Mouse (Mus musculus): ENCODE data around the gene Rbfox3. TPM values are rescaled to one million over a fixed set of nuclear protein-coding genes. Genes with fewer than 3 reads are reported as not detected.

Rbfox3 gene
- polyA plus RNA-seq, 2 experiments, result 0.08 to 0.17 TPM

- ATAC-seq (ENCODE audit: insufficient read depth) (no peak), DNase-seq (ENCODE audit: low read depth in 3 of 3, low spot score in 3 of 3) (no peak)
- WGBS (ENCODE audit: insufficient replicate concordance), result 30% methylated on average over 6 of the region's 6 CpGs
- no peak overlapping the region for H3K27ac ChIP-seq
- H3K9ac ChIP-seq (replicated peaks), result no peak overlapping the region
- no peak overlapping the region for H3K4me3 ChIP-seq (ENCODE audit: insufficient read depth in 1 of 2, low read depth in 2 of 2, low read length in 2 of 2)
- no peaks in the 10 kb centered on the region for H3K36me3 ChIP-seq (replicated peaks; ENCODE audit: control insufficient read depth, insufficient read depth, low read depth)
- H3K27me3 ChIP-seq (ENCODE audit: control insufficient read depth, insufficient read depth, low read length), result no peaks in the 10 kb centered on the region
- H3K9me3 ChIP-seq (ENCODE audit: control insufficient read depth, low read length), result no peaks in the 10 kb centered on the region
- no peak overlapping the region for H3K4me2 ChIP-seq (ENCODE audit: low read depth)
- TF ChIP-seq EP300 (IDR thresholded peaks at IDR 0.05; ENCODE audit: low read depth) (no peak), CTCF (IDR thresholded peaks at IDR 0.05; ENCODE audit: low read depth) (no peak)
- H3K4me1 ChIP-seq (replicated peaks; ENCODE audit: control insufficient read depth in 2 of 2, insufficient read depth in 2 of 2, low read length in 1 of 2), result peaks cover 0 to 8% of the 10 kb centered on the region in 2 experiments; a peak in 1 of 4 replicates
Measured at GRCm38 (mm10) chr11:118721898-118722297, 189.5 kb downstream of the Rbfox3 start.

GRCm38 (mm10) chr11:118714601-118715524, 196.5 kb downstream of the Rbfox3 start:
- no peak for DNase-seq (ENCODE audit: low read depth in 3 of 3, low spot score in 3 of 3)

GRCm38 (mm10) chr11:118712761-118713160, 198.6 kb downstream of the Rbfox3 start:
- Histone ChIP-seq H3K27ac (no peak overlapping the region), H3K4me1 (replicated peaks; ENCODE audit: control insufficient read depth in 2 of 2, insufficient read depth in 2 of 2, low read length in 1 of 2) (no peaks in the 10 kb centered on the region), H3K4me3 (ENCODE audit: insufficient read depth in 1 of 2, low read depth in 2 of 2, low read length in 2 of 2) (no peak overlapping the region), H3K9ac (replicated peaks) (no peak overlapping the region), H3K36me3 (replicated peaks; ENCODE audit: control insufficient read depth, insufficient read depth, low read depth) (no peaks in the 10 kb centered on the region), H3K9me3 (ENCODE audit: control insufficient read depth, low read length) (no peaks in the 10 kb centered on the region), H3K27me3 (ENCODE audit: control insufficient read depth, insufficient read depth, low read length) (no peaks in the 10 kb centered on the region), H3K4me2 (ENCODE audit: low read depth) (no peak overlapping the region)
- no peak for ATAC-seq (ENCODE audit: insufficient read depth)
- TF ChIP-seq EP300 (IDR thresholded peaks at IDR 0.05; ENCODE audit: low read depth) (no peak), CTCF (IDR thresholded peaks at IDR 0.05; ENCODE audit: low read depth) (no peak)
- WGBS (ENCODE audit: insufficient replicate concordance), result 45% methylated on average over 4 of the region's 4 CpGs
- no peak for DNase-seq (ENCODE audit: low read depth in 3 of 3, low spot score in 3 of 3)

More at GRCm38 (mm10) chr11:118714601-118715524, 196.5 kb downstream of the Rbfox3 start:
- Histone ChIP-seq H3K4me3 (ENCODE audit: insufficient read depth in 1 of 2, low read depth in 2 of 2, low read length in 2 of 2) (no peak overlapping the region), H3K4me1 (replicated peaks; ENCODE audit: control insufficient read depth in 2 of 2, insufficient read depth in 2 of 2, low read length in 1 of 2) (no peaks in the 10 kb centered on the region), H3K4me2 (ENCODE audit: low read depth) (no peak overlapping the region), H3K9ac (replicated peaks) (no peak overlapping the region), H3K9me3 (ENCODE audit: control insufficient read depth, low read length) (no peaks in the 10 kb centered on the region), H3K27me3 (ENCODE audit: control insufficient read depth, insufficient read depth, low read length) (no peaks in the 10 kb centered on the region), H3K36me3 (replicated peaks; ENCODE audit: control insufficient read depth, insufficient read depth, low read depth) (no peaks in the 10 kb centered on the region), H3K27ac (no peak overlapping the region)
- WGBS (ENCODE audit: insufficient replicate concordance), result 71% methylated on average over 26 of the region's 26 CpGs
- ATAC-seq (ENCODE audit: insufficient read depth), result no peak
- TF ChIP-seq EP300 (IDR thresholded peaks at IDR 0.05; ENCODE audit: low read depth), result no peak
- TF ChIP-seq CTCF (IDR thresholded peaks at IDR 0.05; ENCODE audit: low read depth), result no peak

- TF ChIP-seq CTCF (IDR thresholded peaks at IDR 0.05; ENCODE audit: low read depth) (no peak), EP300 (IDR thresholded peaks at IDR 0.05; ENCODE audit: low read depth) (no peak)
Measured at GRCm38 (mm10) chr11:118712058-118712457, 199.3 kb downstream of the Rbfox3 start.

GRCm38 (mm10) chr11:118710035-118710434, 201.4 kb downstream of the Rbfox3 start:
- no peak for TF ChIP-seq EP300 (IDR thresholded peaks at IDR 0.05; ENCODE audit: low read depth)
- TF ChIP-seq CTCF (IDR thresholded peaks at IDR 0.05; ENCODE audit: low read depth), result no peak
- Histone ChIP-seq H3K27me3 (ENCODE audit: control insufficient read depth, insufficient read depth, low read length) (no peaks in the 10 kb centered on the region), H3K36me3 (replicated peaks; ENCODE audit: control insufficient read depth, insufficient read depth, low read depth) (no peaks in the 10 kb centered on the region), H3K9ac (replicated peaks) (no peak overlapping the region), H3K4me2 (ENCODE audit: low read depth) (no peak overlapping the region), H3K27ac (no peak overlapping the region), H3K4me1 (replicated peaks; ENCODE audit: control insufficient read depth in 2 of 2, insufficient read depth in 2 of 2, low read length in 1 of 2) (no peaks in the 10 kb centered on the region), H3K4me3 (ENCODE audit: insufficient read depth in 1 of 2, low read depth in 2 of 2, low read length in 2 of 2) (no peak overlapping the region), H3K9me3 (ENCODE audit: control insufficient read depth, low read length) (no peaks in the 10 kb centered on the region)
- ATAC-seq (ENCODE audit: insufficient read depth) (no peak), DNase-seq (ENCODE audit: low read depth in 3 of 3, low spot score in 3 of 3) (no peak)
- WGBS (ENCODE audit: insufficient replicate concordance), result 66% methylated on average over 5 of the region's 5 CpGs

More at GRCm38 (mm10) chr11:118712058-118712457, 199.3 kb downstream of the Rbfox3 start:
- no peak overlapping the region for H3K27ac ChIP-seq
- no peaks in the 10 kb centered on the region for H3K27me3 ChIP-seq (ENCODE audit: control insufficient read depth, insufficient read depth, low read length)
- no peak for DNase-seq (ENCODE audit: low read depth in 3 of 3, low spot score in 3 of 3)
- H3K9ac ChIP-seq (replicated peaks), result no peak overlapping the region
- H3K4me1 ChIP-seq (replicated peaks; ENCODE audit: control insufficient read depth in 2 of 2, insufficient read depth in 2 of 2, low read length in 1 of 2), result no peaks in the 10 kb centered on the region
- H3K4me2 ChIP-seq (ENCODE audit: low read depth), result no peak overlapping the region
- no peak overlapping the region for H3K4me3 ChIP-seq (ENCODE audit: insufficient read depth in 1 of 2, low read depth in 2 of 2, low read length in 2 of 2)
- no peaks in the 10 kb centered on the region for H3K9me3 ChIP-seq (ENCODE audit: control insufficient read depth, low read length)
- 62% methylated on average over 9 of the region's 9 CpGs for WGBS (ENCODE audit: insufficient replicate concordance)
- H3K36me3 ChIP-seq (replicated peaks; ENCODE audit: control insufficient read depth, insufficient read depth, low read depth), result no peaks in the 10 kb centered on the region
- no peak for ATAC-seq (ENCODE audit: insufficient read depth)

All from liver, embryonic 14.5 days (tissue).